Mouse (Mus musculus) adipocyte (in vitro differentiated cells): ENCODE measurements around the gene Ptprn2.

ENCODE experiments used
- DNase-seq: peaks from one replicate; pipeline ENCODE4 v3.0.0-alpha.2; 2016; ENCODE audit warnings: low spot score

Ptprn2 gene

DNA sequence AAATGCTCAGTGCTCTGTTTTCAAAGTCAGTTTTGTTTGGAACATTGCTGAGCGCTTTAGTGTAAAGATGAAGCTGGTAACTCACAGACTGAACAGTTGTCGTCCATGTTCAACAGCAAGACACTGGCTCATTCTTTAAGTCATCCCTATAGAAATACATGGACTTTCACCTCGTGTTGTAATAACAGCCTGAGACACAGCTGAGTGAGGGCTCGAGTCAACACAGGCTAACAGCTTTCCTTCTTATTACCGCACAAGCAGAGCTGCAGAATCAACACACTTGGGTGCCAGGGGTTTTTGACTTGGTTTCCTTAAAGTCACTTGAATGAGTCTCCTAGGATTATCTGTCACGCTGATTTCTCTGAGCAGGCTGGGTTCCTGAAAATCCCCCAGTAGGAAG lies 744.8 kb downstream of the Ptprn2 start:
- no peak for DNase-seq

DNA sequence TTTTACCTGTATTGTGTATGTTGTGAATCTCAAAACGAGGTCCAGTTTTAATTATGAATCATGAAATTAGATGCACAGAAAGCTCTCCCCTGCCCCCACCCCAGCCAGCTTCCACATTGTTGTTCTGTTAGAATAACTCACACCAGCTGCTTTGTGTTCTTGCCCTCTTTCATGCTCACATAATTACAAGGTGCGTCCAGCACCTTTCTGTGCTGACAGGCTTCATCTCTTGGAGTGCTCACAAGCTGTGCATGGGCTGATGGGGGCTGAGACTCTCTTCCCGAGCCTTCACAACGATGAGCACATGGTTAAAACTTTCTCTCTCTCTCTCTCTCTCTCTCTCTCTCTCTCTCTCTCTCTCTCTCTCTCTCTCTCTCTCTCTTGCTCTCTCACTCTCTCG lies 746.3 kb downstream of the Ptprn2 start:
- no peak for DNase-seq

DNA sequence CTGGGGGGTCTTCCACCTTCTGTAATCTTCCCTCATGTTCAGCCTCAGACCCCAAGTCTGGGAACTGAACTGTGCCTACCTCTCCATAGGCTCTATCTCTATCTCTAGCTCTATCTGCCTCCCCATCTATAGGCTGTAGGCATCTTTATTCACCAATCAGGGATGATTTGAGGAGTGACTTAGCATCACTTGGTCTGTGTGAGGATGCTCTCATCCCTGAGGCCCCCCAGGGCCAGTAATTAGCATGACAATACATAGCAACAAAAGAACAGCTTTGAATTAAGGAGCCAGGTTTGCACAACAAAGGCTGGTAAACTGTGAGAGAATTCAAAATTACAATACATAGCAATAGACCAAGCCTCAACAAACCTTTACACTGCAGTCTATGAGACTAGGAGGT lies 749.6 kb downstream of the Ptprn2 start:
- DNase-seq = no peak

DNA sequence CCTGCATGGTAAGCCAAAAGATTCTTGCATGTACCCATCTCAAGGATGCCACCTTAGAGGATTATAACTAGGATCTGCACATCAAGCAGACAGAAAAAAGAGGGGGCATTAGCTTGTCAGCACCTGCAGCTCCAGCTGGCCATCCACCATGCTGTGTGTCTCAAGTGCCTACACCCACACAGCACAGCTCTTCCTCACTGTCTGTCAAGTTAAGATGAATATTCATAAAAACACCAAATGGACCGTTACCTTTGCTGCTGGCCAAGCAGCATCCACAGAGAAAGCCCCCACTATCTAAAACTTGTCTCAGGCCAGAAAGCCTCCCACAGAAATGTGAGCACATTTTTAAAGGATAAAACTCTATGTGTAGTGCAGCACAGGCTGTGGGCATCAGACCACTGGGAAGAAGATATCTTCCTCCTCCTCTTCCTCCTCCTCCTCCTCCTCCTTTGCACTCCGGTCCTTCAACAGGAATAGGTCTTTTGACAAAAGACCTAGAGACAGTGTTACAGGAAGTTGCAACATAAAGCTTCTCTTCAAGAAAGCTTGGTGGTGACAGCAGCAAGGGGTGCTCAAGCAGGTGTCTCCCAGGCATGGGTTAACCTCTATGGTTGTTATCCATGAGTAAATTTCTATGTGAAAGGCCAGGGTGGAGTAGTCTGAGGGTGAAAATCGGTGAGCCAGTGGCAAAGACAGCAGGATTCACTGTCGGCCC lies 750.7 kb downstream of the Ptprn2 start:
- no peak for DNase-seq

DNA sequence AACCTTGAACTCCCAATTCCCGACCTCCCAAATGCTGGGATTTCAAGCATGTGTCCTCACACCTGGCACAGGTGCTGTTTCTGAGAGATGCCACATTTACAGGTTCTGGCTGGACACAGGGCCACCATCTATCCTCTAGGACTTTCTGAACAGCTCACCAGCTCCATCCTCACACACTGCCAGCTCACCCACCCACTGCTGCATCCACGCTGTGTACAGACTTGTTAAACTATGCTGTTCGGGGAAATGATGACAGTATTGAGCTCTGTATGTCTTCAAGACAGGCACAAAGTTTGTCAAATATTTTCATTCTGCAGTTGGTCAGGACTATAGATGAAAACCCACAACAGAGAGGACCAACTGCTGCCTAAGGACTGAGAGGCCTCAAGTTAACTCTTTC lies 751.5 kb downstream of the Ptprn2 start:
- no peak for DNase-seq

DNA sequence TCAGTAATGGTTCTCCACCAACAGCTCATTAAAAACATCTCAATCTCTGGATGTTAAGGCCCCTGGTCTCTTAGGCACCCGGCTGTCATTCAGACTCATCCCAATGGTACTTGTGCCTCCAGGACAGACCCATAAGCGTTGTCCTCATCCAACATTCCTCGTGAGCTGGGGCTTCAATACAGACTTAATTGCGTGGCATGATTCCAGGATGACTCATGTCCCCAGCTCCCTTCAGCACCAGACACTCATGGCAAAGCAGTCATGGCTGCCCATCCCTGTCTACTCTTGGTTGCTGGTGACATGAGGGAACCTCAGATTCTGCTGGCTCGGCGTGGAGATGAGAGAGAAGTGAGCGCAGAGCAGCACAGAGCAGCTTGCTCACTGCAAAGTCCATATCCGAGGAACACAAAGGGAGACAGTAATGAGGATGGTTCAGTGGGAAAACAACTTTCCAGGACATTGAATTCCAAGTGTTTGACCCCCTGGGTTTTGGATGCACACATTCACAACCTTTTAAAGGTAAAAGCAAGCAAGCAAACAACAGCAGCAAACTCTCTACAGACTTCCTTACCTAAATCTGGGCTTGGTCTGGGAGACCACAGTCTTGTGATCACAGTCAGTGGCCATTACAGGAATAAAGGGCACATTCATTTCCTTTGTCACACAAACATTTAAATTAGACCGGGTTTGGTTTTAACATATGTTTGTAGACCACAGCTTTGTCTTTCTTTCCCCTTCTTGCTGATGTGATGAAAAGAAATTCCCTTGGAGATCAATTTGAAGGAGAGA lies 754.6 kb downstream of the Ptprn2 start:
- no peak for DNase-seq

DNA sequence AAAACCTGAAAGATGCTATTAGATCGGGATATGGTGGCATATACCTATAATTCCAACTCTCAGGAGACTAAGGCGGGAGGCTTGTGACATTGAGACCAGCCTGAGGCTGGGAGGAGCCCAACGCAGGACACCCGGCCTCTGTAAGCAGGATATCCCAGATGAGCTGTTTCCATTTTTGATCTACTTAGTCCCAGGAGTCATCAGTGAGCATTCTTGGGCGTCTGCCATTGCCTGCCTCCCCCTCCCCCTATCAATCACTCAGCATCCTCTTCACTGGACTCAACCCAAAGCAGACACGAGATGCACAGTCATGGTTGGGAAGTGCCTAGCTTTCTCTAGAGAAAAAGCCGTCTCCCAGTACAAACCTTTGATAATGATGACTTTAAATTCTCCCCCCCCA lies 756.7 kb downstream of the Ptprn2 start:
- no peak for DNase-seq

DNA sequence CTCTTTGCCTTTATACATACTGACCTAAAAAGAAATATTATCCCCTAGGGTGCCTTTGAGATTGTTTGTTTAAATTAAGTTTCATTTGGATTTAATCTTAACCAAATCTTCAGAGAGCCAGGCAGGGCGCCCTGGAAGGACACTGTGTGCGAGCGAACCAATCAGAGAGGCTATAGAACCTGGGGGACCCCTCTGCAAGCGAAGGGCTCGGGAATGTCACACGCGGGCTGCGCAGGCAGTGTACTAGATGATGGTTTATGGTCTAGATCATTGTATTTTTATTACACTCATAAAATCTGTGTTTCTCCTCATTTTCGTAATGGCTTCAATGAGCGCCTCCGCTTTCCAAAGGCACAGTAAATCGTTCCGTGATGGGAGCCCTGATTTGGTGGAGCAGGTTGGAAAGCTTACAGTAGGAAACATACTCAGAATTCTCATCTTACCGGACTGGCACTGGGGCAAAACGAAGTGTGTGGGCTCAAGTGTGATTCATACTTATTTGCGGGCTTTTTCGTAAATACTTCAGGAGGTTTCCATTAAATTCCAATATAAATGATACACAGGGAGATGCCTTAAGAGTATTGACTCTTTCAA lies 760.5 kb downstream of the Ptprn2 start:
- no peak for DNase-seq

DNA sequence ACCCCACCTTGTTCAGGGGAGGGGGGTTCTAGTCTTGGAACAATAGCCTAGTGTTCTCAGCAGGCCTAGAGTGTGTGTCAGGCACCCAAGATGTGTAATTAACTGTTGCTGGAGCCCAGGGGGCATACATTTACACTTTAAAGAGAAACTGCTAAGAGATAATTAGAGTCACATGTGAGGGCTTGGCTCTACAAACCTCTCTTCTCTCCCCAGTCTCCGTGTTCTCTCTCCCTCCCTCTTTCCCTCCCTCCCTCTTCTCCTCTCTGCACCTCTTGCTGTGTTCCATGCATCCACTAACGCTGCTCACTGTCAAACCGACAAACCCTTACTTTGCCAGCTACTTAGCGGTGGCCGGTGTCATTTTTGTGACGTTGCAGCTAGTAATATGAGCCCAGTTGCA lies 764.9 kb downstream of the Ptprn2 start:
- no peak for DNase-seq

DNA sequence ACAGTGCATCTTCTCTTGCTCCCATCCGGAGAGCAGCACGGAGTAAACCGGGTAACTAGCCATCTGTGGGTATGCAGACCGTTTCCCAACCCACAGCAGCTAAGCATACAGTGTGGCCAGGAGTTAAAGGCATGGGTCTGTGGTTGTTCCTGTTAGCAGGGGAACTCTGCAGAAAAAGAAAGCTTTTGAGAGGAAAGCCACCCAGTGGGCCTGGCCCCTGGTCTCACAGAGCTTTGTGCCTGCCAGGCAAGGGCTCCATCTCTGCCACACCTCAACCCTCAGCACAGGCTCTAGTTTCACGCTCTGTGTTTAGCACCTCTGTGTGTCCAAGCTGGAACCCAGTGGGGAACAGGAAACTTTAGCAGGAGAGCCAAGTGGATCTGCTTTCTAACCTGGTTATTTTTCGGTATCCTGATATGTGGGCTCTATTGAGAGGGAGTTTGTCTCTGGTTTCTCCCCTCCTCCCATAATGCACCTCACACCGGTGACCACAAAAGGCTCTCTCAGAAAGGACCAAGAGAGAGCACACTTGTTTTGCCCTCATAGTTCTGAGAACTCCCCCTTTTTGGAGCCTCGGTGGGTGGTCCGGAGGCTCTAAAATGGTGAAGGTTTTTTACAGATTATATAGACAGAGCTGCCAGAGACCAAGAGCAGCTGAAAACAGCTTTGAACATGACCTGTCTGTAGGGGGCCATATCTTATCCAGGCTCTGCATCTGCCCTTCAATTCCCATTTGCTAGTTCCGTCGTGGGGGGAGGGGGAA lies 766.3 kb downstream of the Ptprn2 start:
- no peak for DNase-seq

DNA sequence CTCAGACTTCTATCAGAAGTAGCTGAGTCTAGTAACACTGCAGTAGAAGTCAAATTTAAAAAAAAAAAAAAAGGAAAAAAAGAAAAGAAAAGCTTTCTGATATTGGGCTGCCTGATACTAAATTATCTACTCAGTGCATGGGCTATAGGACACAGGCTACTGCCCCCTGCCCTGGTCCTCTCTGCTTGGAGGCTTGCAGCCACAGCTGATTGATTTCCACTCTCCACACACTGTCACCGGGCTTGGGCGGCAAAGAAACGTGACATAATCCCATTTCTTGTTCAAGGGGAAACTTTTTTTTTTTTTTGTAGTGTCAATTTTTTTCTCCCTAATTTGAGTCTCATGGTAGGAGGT lies 766.9 kb downstream of the Ptprn2 start:
- no peak for DNase-seq

DNA sequence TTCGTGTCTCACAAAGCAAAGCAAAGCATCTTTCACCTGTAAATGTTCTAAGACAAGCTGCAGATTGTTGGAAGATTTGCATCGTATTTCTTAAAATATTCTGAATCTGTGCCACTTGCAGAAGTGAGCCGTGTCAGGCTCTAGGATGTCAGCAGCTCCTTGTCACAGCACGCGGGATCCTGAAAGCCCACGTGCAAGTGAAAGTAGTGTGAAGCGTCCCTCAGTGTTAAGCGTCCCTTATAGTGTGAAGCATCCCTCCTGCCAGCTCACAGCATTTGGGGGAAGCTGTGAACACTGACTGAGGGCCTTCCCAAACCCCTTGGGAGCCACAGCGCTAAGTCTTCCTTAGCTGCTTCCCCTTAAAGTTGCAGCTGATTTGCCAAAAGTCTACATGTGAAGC lies 768.8 kb downstream of the Ptprn2 start:
- DNase-seq = no peak

DNA sequence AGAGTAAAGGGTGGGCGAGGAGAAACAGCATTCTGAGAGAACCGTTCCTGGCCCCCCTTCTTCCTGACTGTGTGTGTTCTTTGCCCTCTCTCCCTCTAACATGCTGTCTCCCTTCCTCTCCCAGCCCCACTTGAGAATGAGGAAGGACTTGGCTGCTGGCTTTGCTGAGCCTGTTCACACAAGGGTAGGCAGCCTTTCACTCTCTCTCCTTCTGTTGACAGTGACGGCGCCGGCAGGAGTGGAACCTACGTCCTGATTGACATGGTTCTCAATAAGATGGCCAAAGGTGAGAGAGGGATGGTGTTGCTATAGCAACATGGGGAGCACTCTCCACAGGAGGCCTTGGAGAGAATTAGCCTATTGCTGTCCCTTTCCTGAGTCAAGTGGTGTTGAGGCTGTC lies 769.8 kb downstream of the Ptprn2 start:
- DNase-seq = no peak

DNA sequence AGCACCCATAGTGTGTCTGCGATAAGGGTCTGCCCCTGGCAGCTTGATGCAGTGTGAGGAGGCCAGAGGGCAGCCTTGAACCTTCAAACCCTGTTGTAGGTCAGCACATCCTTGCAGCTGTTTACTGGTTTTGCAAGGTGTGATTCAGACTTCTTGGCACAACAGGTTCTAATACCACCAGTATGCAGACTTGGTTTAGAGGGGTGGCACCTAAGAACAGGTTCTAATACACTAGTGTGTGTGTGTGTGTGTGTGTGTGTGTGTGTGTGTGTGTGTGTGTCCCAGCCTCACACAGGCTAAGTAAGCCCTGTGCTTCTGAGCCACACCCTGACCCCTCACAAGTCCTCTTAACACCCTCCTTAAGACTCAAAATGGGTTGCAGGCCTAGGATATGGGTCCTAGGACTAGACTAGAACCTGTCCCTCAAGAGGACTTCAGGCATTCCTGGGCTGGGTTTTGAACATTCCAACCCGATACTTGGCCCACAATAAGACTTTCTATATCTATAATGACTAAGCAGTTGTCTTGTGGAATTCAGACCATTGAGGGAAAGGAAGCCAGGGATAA lies 770.3 kb downstream of the Ptprn2 start:
- no peak for DNase-seq

DNA sequence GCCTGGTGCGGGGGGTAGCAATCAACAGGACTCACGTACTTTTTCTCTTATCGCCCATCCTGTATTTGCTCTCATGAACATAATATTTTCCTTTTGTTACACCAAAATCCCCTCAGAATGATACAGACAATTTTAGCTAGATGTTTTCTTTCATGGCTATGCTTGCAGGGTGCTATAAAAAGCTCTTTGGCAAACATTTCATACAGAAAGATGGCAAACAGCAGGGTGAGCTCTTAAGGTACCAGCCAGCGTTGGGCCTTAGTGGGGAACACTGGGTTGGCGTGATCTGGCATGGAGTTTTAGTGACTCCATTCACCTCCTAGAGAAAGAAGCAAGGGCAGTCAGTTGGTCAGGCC lies 771.3 kb downstream of the Ptprn2 start:
- no peak for DNase-seq

DNA sequence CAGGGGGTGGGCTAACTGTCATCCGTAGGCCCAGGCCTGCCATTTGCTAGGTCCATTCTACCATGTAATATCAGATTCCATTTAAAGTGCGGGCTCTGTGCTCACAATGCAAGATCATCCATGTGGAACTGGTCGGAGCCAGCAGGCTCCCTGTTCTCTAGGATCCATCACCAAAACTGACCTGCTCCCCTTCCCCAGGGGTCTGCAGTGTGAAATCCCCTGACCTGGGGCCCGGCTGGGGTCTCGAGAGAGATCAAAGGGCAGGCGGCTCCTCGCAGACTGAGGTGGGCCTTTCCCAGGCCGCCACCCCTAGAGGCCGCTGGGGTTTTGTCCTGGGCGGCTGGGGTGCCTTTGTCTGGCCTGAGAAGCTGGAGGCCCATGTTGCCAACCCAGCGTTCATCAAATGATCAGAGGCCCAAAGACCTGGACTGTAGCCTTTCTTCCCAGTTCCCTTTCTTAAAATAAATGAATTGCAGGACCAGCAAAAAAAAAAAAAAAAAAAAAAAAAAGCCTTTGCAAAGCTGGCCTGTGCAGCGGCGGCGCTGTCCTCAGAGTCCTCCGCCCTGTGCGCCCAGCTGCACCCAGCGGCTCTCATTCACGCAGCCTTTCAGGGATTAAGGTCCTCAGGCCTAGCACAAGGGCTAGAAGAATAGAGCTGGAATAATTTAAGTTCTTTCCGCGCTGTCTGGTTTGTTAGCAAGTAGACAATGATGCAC lies 771.8 kb downstream of the Ptprn2 start:
- no peak for DNase-seq

DNA sequence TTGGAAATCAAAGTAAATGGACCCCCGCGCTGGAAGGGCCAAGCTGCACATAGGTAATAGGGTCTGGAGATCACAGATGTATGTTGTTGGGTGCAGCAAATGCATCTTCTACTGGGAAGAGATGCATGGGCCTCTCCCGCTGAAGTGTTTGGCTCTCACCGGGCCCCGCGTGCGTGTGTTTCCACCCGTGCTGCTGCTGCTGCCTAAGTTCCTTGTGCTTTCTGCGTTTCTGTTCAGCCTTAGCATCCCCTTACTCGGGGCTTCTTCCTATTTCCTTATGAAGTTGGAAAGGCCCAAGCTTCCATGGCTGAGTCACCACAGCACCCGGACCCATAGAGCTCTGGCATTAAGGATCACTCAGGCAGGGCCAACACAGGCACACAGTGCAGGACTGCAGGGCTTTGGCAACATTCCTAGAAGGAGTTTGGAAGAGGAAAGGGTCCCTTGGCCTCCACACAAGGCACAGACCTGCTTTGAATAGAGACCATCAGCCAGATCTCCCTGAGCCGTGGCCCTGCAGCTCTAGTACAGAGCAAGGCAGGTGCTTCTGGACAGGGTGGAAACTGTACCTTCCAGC lies 772.5 kb downstream of the Ptprn2 start:
- no peak for DNase-seq

DNA sequence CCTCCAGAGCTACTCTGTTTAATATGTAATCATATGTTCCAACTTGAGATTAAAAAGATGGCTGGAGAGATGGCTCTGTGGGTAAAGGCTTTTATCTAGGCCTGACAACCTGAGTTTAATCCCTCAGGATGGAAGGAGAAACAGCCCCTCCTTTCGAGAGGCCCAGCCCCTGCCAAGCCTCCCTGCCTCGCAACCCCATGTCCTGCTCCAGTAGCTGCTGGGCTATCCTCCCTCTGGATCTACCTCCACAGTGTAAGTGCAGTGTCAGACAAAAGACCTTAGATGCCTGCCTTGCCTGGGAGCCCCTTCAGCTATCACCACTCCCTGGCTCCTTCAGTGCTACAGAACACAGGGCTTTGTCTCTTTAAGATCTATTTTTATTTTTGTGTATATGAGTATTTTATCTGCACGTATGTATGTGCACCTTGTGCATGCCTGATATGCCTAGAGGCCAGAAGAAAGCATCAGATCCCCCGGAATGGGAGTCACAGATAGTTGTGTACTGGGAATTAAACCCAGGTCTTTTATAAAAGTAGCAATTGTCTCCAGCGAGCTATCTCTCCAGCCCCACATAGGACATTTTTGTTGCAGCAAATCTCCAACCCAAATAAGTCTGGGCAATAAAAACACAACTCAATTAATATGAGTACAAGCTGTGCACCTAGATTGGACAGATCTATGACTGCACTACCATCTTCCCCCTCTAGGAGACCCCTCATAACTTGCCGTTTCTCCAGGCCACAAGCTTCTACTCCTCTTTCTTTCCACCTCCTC lies 775.1 kb downstream of the Ptprn2 start:
- DNase-seq = no peak

DNA sequence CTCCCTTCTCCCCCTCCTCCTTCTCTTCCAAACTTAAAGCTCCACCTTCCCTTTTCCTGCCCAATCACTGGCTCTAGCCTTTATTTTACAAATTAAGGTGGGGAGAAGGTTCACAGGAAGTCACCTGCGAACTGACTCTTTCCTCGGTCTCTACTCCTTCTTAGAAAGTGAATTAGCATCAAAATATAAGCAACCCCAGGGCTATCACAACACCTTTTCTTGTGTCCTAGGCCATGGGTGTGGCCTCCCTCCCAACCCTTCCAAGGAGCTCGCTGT lies 775.6 kb downstream of the Ptprn2 start:
- DNase-seq = no peak

DNA sequence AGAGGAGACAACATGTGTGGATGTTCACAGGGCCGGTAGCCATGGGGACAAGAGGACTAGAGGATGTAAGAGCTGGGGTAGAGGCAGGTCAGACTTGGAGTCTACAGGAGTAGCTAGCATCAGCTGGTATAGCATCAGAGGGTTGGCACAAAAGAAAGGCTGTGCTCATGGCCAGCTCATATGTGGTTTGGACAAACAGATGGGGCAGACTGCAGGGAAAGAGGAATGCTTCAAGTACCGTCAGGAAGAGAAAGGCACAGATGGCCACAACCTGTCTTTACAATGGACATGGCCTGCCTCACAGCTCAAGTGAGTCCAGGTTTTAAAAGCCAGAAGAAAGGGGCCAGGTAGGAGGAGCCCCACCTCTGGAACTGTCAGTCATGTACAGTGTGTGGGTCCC lies 776.5 kb downstream of the Ptprn2 start:
- no peak for DNase-seq

DNA sequence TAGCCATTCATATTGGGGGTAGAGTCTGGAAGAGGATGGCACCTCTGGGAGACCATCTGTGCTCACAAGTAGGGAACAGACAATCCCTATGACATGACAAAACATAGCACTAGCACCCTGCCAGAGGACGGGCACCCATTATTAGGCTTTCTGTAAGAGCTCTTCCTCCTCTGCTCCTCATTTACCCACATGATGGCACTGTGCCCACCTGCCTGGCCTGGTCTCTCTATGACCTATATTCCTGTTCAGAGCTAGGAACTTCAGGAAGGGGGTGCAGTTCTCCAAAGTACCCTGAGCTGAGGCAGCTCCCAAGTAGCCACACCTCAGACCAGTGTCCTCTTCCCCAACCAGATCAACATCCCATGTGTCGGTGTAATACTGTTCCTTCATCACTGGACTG lies 777.6 kb downstream of the Ptprn2 start:
- no peak for DNase-seq
